Mouse (Mus musculus) intestine, embryonic 15.5 days (tissue): ENCODE data around the gene Ggcx. TPM values are rescaled to one million over a fixed set of nuclear protein-coding genes. Genes with fewer than 3 reads are reported as not detected.

Source experiments
- ATAC-seq: fragments of 200-750 bp; cut with Nextera tagmentation; 2 replicates; pipeline ENCODE4 v1.8.0; 2017; ENCODE audit warnings: moderate TSS enrichment, moderate library complexity
- H3K27ac ChIP-seq: fragments of 300-500 bp; sonication (generic); 2 replicates; pipeline ENCODE4 v1.5.1; 2015; ENCODE audit warnings: mild to moderate bottlenecking, inconsistent platforms
- H3K27me3 ChIP-seq: fragments of 300-500 bp; sonication (generic); replicated peaks from 2 replicates; pipeline ENCODE4 v1.6.1; 2015; ENCODE audit warnings: inconsistent platforms
- H3K36me3 ChIP-seq: fragments of 300-500 bp; sonication (generic); 2 replicates; pipeline ENCODE4 v1.6.1; 2015; ENCODE audit warnings: inconsistent platforms
- H3K4me1 ChIP-seq: fragments of 300-500 bp; sonication (generic); replicated peaks from 2 replicates; pipeline ENCODE4 v1.6.1; 2015; ENCODE audit warnings: inconsistent platforms
- H3K4me2 ChIP-seq: fragments of 300-500 bp; sonication (generic); replicated peaks from 2 replicates; pipeline ENCODE4 v1.6.1; 2015; ENCODE audit warnings: mild to moderate bottlenecking, inconsistent platforms
- H3K4me3 ChIP-seq: fragments of 300-500 bp; sonication (generic); replicated peaks from 2 replicates; pipeline ENCODE4 v1.5.1; 2015; ENCODE audit warnings: inconsistent platforms
- H3K9ac ChIP-seq: fragments of 300-500 bp; sonication (generic); 2 replicates; pipeline ENCODE4 v1.6.1; 2015; ENCODE audit warnings: inconsistent platforms
- H3K9me3 ChIP-seq: fragments of 300-500 bp; sonication (generic); 2 replicates; pipeline ENCODE4 v1.6.1; 2016; ENCODE audit warnings: inconsistent platforms
- WGBS: fragments of 180-500 bp; shearing (Covaris S2); methylation state at CpG from one replicate; pipeline ENCODE4 v1.1.7; 2015; 5-methylcytosine and 5-hydroxymethylcytosine counted together
- polyA plus RNA-seq: library from polyadenylated mRNA; unstranded; fragments of >200 nt; fragmentation: Nextera tagmentation; extraction: Ambion mirVana; gene quantifications from 2 replicates; pipeline ENCODE4 v1.2.1, GENCODE M21; 2015

Gene Ggcx
- polyA plus RNA-seq, 1 experiment from 2014 or later, result 23.9 TPM

DNA sequence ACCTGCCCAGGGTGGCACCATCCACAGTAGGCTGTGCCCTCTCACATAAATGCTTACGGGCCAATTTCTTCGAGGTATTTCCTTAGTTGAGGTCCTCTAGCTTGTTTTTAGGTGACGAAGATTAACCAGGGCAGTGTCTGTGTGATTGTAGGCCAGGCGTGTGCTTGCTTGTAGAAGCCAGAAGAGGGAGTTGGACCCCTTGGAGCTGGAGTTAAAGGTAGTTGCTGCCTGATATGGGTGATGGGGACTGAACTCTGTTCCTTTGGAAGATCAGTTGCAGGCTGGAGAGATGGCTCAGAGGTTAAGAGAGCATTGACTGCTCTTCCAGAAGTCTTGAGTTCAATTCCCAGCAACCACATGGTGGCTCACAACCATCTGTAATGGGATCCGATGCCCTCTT, 1.1 kb downstream of the Ggcx start:
- H3K4me1 ChIP-seq, result peaks cover 12% of the 10 kb centered on the region
- no peak for ATAC-seq
- H3K27ac ChIP-seq, result no peak overlapping the region
- WGBS, result 80% methylated on average over 5 of the region's 5 CpGs
- peaks cover 17% of the 10 kb centered on the region for H3K36me3 ChIP-seq
- H3K4me2 ChIP-seq, result peak overlapping the region; percentile 65
- no peaks in the 10 kb centered on the region for H3K9me3 ChIP-seq
- peak overlapping the region; percentile 70 for H3K4me3 ChIP-seq
- peak overlapping the region; percentile 89 for H3K9ac ChIP-seq
- no peaks in the 10 kb centered on the region for H3K27me3 ChIP-seq

DNA sequence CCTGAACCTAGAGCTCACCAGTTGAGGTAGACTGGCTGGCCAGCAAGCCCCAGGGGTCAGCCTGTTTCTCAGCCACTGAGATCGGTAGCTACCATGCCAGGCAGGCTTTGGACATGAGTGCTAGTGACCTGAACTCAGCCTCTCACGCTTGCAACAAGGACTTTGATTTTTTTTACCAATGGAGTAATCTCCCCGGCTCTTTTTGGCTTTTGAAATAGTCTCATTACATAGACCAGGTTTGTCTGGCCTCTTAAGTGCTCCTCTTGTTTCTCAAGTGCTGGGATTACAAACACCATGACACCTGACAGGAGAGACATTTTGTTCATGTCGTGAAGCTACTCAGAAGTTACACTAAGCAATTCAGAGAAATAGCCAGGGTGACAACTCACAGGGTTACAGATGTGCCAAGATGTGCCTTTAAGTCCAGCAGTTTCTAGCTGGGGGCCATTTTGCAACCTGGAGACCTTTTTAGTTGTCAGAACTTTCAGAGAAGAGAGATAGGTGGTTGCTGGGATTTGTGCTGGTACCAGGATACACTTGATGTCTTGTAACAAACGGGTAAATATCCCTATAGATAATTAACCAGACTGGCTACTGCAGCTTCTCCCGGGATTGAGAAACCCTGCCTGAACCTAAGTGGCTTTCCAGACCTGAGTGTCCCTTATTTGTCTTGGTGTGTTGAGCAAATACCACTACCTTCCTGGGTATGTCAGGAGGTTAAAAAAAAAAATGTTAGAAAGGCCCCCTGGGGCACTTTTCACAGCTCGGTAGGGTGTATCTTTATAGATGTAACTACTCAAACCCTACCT, 2.1 kb downstream of the Ggcx start:
- H3K4me1 ChIP-seq, result peaks cover 16% of the 10 kb centered on the region
- H3K27ac ChIP-seq, result no peak overlapping the region
- no peak overlapping the region for H3K9ac ChIP-seq
- peak overlapping the region; percentile 6; the same call in 1 of the 2 replicates for H3K4me2 ChIP-seq
- ATAC-seq, result no peak
- H3K9me3 ChIP-seq, result no peaks in the 10 kb centered on the region
- no peaks in the 10 kb centered on the region for H3K27me3 ChIP-seq
- WGBS, result 59% methylated on average over 7 of the region's 7 CpGs
- H3K4me3 ChIP-seq, result no peak overlapping the region
- H3K36me3 ChIP-seq, result peaks cover 17% of the 10 kb centered on the region

GRCm38 (mm10) chr6:72418279-72418678, 4.2 kb downstream of the Ggcx start:
- Histone ChIP-seq H3K4me2 (no peak overlapping the region), H3K9me3 (no peaks in the 10 kb centered on the region), H3K4me3 (no peak overlapping the region), H3K9ac (no peak overlapping the region), H3K36me3 (peaks cover 24% of the 10 kb centered on the region), H3K4me1 (peaks cover 16% of the 10 kb centered on the region), H3K27me3 (no peaks in the 10 kb centered on the region), H3K27ac (no peak overlapping the region)
- 87% methylated on average over 4 of the region's 4 CpGs for WGBS
- no peak for ATAC-seq

- 86% methylated on average over 1 of the region's 1 CpGs for WGBS
- Histone ChIP-seq H3K4me3 (no peak overlapping the region), H3K27me3 (no peaks in the 10 kb centered on the region), H3K36me3 (peaks cover 38% of the 10 kb centered on the region), H3K9me3 (no peaks in the 10 kb centered on the region), H3K9ac (no peak overlapping the region), H3K4me2 (no peak overlapping the region), H3K4me1 (peaks cover 16% of the 10 kb centered on the region), H3K27ac (no peak overlapping the region)
- ATAC-seq, result no peak
Measured at GRCm38 (mm10) chr6:72419806-72420205, 5.7 kb downstream of the Ggcx start.

DNA sequence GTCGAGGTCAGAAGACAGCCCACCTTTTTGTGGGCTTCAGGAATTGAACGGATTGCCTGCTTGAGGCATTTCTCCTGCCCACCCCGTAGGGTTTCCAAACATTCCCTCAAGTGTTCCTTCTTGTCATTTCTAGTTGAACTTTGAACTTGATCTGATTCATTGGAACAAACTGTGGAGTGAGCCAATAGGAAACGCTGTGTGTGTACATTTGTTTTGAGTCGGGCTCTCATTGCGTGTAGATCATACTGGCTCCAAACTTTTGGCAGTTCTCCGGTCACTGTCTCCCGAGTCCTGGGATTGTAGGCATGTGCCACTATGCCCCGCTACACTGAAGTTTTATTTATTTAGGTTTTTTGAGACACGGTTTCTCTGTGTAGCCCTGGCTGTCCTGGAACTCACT, 6.8 kb downstream of the Ggcx start:
- H3K4me1 ChIP-seq, result peaks cover 7% of the 10 kb centered on the region
- H3K4me2 ChIP-seq, result no peak overlapping the region
- no peaks in the 10 kb centered on the region for H3K9me3 ChIP-seq
- no peak for ATAC-seq
- whole genome bisulfite sequencing, result 89% methylated on average over 10 of the region's 10 CpGs
- H3K36me3 ChIP-seq, result peaks cover 47% of the 10 kb centered on the region
- H3K4me3 ChIP-seq, result no peak overlapping the region
- no peaks in the 10 kb centered on the region for H3K27me3 ChIP-seq
- no peak overlapping the region for H3K9ac ChIP-seq
- no peak overlapping the region for H3K27ac ChIP-seq

DNA sequence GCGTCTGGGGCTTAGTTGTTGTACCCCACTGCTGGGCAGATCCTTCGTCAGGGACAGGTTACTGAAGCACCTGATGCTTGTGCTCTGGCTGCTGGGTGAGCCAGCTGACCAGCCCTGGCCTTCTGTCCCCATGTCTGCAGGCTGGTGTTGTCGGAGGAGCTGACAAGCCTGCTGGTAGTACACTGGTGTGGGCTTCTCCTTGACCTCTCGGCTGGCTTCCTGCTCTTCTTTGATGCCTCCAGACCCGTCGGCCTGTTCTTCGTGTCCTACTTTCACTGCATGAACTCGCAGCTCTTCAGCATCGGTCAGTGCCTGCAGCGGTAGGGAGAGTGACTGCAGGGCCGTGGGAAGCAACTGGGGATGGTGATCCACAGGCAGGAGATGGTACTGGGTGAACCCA, 11.5 kb downstream of the Ggcx start:
- 92% methylated on average over 11 of the region's 11 CpGs for WGBS

DNA sequence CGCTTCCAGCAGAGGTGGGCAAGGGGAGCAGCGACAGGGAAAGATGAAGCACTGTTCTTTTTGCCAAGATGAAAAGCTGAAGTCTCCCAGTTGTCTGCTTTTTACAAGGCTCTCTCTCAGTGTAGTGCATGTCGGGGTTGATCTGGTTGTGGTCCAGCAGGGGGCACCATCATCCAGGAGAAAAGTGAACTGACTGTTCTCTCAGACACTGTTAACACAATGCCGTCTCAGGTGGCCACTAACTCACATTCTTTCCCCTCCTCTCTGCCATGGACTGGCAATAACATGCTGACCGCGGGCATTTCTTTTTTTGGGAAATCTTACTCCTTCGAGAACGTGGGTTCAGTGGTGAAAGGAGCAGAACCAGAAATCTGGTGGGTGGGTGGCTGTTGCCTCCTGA, 13.9 kb downstream of the Ggcx start:
- Histone ChIP-seq H3K4me1 (no peaks in the 10 kb centered on the region), H3K27ac (no peak overlapping the region), H3K4me2 (no peak overlapping the region), H3K9me3 (no peaks in the 10 kb centered on the region), H3K4me3 (no peak overlapping the region), H3K27me3 (no peaks in the 10 kb centered on the region), H3K36me3 (peaks cover 61% of the 10 kb centered on the region), H3K9ac (no peak overlapping the region)
- ATAC-seq, result peak; percentile 73
- WGBS, result 29% methylated on average over 8 of the region's 8 CpGs

More for the DNA sequence above, 11.5 kb downstream of the Ggcx start:
- H3K9ac ChIP-seq, result no peak overlapping the region
- H3K27ac ChIP-seq, result no peak overlapping the region
- ATAC-seq, result no peak
- no peak overlapping the region for H3K4me3 ChIP-seq
- H3K4me2 ChIP-seq, result no peak overlapping the region
- no peaks in the 10 kb centered on the region for H3K27me3 ChIP-seq
- H3K4me1 ChIP-seq, result no peaks in the 10 kb centered on the region
- H3K9me3 ChIP-seq, result no peaks in the 10 kb centered on the region
- peaks cover 46% of the 10 kb centered on the region for H3K36me3 ChIP-seq

GRCm38 (mm10) chr6:72429061-72429842, 15.1 kb downstream of the Ggcx start:
- H3K36me3 ChIP-seq, result peaks cover 51% of the 10 kb centered on the region
- H3K9me3 ChIP-seq, result no peaks in the 10 kb centered on the region
- H3K27me3 ChIP-seq, result no peaks in the 10 kb centered on the region
- H3K4me2 ChIP-seq, result no peak overlapping the region
- no peak overlapping the region for H3K9ac ChIP-seq
- WGBS, result 83% methylated on average over 21 of the region's 21 CpGs
- ATAC-seq, result no peak
- no peak overlapping the region for H3K27ac ChIP-seq
- no peaks in the 10 kb centered on the region for H3K4me1 ChIP-seq
- no peak overlapping the region for H3K4me3 ChIP-seq

- Histone ChIP-seq H3K36me3 (peaks cover 44% of the 10 kb centered on the region), H3K27ac (no peak overlapping the region), H3K4me2 (no peak overlapping the region), H3K4me1 (no peaks in the 10 kb centered on the region), H3K27me3 (no peaks in the 10 kb centered on the region), H3K4me3 (no peak overlapping the region), H3K9ac (no peak overlapping the region), H3K9me3 (no peaks in the 10 kb centered on the region)
- WGBS, result 41% methylated on average over 5 of the region's 5 CpGs
- ATAC-seq, result 0 out of 2 replicates have a peak, but pooled peaks have one; percentile 37
Measured at GRCm38 (mm10) chr6:72430989-72431921, 17.1 kb downstream of the Ggcx start.

- H3K4me3 ChIP-seq, result no peak overlapping the region
- H3K36me3 ChIP-seq, result peaks cover 44% of the 10 kb centered on the region
- no peak for ATAC-seq
- H3K9me3 ChIP-seq, result no peaks in the 10 kb centered on the region
- WGBS, result 83% methylated on average over 2 of the region's 2 CpGs
- H3K27ac ChIP-seq, result no peak overlapping the region
- H3K27me3 ChIP-seq, result no peaks in the 10 kb centered on the region
- no peak overlapping the region for H3K9ac ChIP-seq
- H3K4me1 ChIP-seq, result no peaks in the 10 kb centered on the region
- H3K4me2 ChIP-seq, result no peak overlapping the region
Measured at GRCm38 (mm10) chr6:72432153-72432552, 18.0 kb downstream of the Ggcx start.

DNA sequence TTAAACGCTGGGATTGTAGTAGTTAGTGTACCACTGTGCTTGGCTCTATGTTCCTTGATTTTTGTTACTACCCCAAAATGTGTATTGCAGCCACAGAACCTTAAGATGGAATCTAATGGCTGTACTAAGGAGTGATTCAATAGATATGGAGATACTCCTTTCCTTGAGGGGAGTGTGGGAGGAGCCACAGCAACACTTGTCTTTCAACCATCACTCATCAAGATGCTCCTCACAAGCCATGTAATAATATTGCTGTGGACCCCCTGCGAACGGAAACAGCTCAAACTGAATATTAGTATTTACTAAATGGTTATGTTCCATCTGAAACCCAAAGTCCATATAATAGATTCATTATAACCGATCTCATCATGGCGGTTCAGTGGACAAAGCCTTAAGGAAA, 24.1 kb downstream of the Ggcx start:
- no peak for ATAC-seq
- Histone ChIP-seq H3K27me3 (no peaks in the 10 kb centered on the region), H3K9me3 (no peaks in the 10 kb centered on the region), H3K4me1 (peaks cover 5% of the 10 kb centered on the region; the same call in 1 of the 2 replicates), H3K4me3 (peak overlapping the region; percentile 67), H3K27ac (no peak overlapping the region), H3K4me2 (peak overlapping the region; percentile 80), H3K9ac (peak overlapping the region; percentile 87), H3K36me3 (peaks cover 15% of the 10 kb centered on the region)
- WGBS, result 3% methylated on average over 5 of the region's 5 CpGs
